Mouse (Mus musculus): ENCODE measurements around the gene Grin2d.
A peak's percentile ranks its signal among the peaks of the same experiment; 100 is the strongest.

The Grin2d gene

GRCm38 (mm10) chr7:45853089-45853488 lies 25.1 kb downstream of the Grin2d start:
- DNase-seq: no peak

GRCm38 (mm10) chr7:45850661-45851060 lies 27.5 kb downstream of the Grin2d start:
- DNase-seq: no peak

DNA sequence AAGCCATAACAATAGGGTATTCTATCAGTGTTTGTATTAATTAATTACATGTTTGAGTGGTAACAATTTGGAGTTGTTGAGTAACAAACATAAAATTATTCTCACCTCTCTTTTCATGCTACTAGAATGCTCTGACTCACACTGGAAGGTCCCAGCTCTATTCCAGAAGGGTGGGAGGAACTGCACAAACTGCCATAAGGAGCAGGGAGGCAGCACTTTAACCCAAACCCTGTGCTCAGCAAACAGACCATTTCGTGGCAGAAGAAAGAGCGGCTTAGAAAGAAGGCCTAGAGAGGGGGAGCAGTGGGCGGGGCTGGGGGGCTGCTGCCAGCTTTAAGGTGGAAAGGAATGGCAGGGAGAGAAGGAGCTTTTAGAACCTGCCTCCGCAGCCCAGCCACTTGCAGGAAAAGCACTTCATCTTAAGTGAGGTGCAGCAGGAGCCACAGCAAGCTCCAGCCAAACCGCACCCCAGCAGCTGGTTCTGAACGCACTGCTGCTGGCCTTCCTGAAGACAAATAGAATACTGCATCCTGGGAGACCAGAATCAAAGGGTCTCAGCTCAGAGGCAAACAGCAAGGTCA lies 29.6 kb downstream of the Grin2d start:
- no peak for DNase-seq

DNA sequence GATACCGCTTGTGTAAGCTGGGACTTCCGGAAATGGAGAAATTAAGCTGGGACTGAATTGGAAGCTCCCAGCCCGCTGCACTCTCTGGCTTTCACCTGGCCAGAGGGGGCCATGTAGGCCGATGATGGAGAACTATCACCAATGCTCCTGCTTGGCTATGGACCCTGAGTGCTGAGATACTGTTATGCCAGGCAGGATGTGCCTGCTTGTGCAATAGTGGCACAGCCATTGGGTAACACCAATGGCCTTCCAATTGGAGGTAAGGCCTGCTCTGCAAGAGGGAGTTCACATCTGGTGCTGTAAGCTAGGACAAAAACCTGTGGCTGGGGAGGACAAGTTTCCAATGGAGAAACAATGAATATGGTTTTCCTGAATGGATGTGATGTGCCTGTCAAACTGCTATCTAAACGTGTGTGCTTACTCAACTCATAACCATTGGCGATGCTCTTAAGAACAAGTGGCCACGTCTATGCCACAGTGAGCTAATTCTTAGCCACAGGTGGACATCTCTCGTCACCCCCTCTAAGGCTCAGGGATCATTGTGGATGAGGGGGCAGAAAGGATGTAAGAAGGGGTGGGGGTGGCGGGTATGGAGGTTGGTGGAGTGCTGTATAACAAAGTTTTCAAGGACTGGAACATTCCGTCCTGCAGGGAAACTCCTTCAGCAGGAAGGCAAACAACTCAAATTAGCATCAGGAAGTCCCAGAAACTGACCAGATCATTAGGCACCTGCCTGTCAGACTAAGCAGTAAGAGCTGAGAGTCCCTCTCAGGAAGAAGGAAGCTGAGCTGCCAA lies 35.0 kb downstream of the Grin2d start:
- no peak for DNase-seq

DNA sequence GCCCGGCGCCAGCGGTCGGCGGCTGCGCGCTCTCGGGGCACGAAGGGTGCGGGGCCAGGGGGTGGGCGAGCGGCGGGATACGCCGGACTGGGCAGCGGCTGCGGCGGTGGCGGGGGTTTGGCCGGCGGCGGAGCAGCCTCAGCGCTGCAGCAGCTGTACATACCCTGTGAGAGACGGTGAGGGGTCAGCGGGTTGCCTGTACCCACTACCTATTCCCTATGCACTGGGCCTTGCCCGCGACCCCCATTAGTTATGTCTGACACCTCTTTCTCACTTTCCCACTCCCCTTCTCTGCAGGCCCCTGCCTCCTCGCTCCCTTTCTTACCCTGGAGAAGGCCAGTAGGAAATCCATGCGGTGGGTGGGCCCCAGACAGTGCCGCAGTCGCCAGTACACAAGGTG lies 44.3 kb downstream of the Grin2d start:
- no peak for DNase-seq

- no peak for DNase-seq
Observed at GRCm38 (mm10) chr7:45833148-45833790, 44.9 kb downstream of the Grin2d start.

DNA sequence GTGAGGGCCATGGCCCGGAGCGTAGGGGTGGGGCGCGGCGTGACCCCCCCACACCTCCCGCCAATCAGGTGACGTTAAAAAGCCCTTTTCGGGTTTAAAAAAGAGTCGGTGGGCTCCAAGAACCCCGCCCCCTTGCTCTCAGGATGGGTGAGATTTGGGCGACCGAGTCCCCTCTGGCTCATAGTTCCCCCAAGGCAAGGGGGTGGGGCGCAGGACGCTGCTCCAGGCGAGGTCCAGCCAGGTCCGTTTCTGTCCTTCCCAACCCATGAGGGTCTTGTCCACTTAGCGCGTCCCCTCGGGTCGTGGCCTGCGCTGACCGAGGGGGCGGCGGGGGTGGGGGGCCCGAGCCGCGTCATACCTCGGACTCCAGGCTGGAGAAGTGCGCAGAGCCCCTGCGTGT lies 45.8 kb downstream of the Grin2d start:
- no peak for DNase-seq

GRCm38 (mm10) chr7:45831128-45831525 lies 47.1 kb downstream of the Grin2d start:
- no peak for DNase-seq

DNA sequence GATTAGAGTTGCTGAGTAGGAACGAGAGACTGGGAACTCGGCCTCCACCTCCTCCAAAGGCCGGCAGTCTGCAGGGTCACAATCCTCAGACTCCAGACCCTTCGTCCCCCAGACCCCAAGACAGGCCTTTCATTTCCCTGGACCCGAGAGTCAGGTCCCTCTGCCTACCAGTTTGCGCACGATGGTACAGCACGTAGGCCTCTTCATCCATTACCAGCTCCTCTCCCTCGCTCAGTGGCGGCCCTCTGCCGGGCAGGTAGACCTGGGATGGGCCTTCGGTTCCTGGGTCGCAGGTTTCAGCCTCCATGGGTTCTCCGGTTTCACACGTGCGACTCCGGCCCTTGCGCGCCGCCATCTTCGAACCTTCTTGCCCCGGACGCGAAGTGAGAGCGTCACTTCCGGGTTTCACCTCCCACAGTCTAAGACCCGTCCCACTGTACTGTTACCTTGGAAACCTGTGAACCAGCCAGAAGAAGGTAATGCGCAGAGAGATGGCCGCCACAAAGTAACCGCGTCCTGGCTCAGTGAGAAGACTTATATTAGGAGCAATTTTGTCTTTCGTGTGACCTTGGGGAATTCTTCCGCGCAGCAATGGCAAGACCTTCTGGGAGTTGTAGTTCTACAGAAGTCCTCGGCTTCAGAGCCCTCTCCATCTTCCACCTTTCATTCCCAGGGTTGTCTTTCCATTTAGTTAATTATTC lies 47.6 kb downstream of the Grin2d start, which contains the start of gene Grwd1:
Gene Grwd1 (minus strand): TSS at position 518 of the 701 bp plus-strand sequence.
- DNase-seq: peak; percentile 86 to 89

DNA sequence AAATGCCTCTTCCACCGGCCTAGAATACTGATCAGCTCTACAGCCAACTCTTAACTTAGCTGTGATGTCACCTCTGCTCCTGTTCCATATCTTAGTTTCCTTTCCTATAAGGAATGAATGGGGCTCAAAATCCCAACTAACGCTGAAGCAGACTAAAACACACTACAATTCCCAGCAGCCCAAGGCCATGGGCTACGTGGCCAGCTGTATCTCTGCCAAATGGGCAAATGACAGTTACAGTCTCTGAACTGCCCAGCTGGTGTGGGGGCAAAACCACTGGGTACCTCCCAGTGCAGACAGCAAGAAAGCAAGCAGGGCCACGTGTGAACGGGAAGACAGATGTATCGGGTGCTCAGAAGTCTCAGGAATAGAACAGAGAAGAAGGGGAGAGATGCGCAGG lies 51.5 kb downstream of the Grin2d start:
- peak; percentile 9 to 35 for DNase-seq

DNA sequence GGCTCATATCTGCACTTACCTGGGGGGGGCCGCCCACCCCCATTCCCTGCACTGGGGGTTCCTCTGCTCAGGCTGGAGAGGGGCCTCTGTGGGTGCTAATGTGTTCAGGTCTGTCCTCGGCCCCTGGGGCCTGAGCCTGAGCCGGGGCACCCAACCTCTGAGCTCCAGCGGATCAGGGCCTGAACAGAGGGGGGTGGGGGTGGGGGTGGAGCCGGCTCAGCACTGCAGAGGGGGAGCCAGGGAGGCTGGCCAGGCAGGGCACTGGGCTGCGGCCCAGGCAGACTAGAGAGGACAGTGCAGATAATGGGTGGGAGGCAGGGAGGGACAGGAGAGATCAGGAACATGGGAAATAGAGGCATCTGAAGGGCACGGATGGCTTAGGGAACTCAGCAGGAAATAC lies 53.6 kb downstream of the Grin2d start, which contains the start of gene Kcnj14:
Gene Kcnj14 (minus strand): TSS at position 185 of the 400 bp plus-strand sequence.
- DNase-seq: no peak

- no peak for DNase-seq
Observed at GRCm38 (mm10) chr7:45820913-45821312, 57.3 kb downstream of the Grin2d start.

DNA sequence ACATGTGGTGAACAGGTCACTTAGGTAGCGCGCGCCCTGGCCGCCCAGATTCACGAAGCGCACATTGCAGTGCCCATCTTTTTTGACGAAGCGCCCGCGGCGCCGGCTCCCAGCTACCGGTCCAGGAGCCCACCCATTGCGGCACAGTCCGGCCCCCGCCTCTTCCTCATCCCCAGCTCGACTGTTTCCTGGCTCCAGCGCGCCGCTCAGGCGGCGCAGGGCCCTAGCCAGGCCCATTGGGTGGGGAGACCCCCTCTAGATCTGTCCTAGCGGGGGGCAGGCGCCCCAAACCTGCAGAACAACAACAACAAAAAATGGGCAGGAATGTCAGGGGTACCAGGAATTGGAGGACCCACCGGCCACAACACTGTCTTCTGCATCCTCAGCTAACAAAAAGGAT lies 58.3 kb downstream of the Grin2d start:
- no peak for DNase-seq

- peak in 1 of 2 experiments; percentile 5 for DNase-seq
Observed at GRCm38 (mm10) chr7:45815984-45816351, 62.2 kb downstream of the Grin2d start.

- DNase-seq: peak; percentile 32 to 45
Observed at GRCm38 (mm10) chr7:45815323-45815983, 62.7 kb downstream of the Grin2d start.

DNA sequence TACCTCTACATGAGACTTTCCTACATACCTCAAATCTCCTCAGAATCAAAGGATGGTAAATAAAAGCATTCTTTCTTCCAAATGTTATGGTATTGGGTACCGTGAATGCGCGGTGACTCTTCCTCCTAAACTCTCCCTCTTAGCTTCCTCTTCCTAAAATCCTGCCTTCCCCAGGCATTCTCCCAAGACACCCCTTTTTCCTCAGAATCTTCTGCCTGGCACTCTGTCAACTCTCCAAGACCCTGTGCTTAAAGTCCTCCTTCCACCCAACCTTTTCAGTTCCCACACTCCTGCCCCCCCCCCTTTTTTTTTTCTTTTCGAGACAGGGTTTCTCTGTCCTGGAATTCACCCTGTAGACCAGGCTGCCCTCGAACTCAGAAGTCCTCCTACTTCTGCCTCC lies 63.3 kb downstream of the Grin2d start:
- DNase-seq: peak; percentile 43 to 55

DNA sequence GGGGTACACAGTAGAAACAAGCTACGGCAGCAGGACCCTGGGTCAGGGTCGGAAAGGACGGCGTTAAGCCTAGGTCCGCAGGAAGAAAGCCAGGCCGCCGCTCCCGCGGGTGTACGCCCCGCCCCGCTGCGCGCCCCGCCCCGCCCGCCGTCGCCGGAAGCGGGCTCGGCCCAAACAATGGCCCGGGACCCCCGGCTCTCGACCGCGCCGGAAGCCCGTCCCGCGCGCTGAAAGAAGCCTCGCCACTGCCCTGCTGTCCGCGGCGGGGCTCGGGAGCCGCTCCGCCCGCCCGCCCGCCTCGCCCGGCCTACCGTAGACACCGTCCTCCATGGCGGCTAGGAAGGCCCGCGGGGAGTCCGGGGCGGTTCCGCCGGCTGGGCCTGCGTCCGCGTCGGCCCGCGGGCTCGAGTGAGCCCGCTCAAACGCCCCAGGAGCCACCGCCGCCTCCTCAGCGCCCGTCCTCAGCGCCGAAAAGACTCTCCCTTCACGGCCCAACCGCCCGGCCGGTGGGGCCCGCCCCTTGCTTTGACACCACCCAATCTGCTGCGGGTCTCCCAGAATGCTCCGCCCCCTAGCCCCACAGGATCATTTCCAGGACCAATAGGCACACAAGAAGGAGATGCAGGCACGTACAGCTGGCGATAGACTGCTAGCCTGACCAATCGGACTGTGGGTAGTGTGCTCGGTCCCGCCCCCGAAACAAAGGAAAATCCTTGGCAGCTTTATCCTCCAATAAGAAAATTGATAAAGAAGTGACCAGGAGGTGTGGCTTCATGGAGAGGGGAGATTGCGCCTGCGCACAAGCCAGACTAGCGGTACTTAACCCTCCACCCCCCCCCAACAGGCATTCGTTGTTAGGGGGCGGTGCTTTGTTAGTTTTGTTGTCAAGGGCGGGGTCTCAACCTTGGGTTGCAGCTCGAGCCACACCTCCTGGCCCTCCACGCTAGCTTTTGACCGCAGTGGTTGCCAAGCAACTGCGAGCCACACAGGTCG lies 64.1 kb downstream of the Grin2d start, which contains the start of gene Cyth2:
Gene Cyth2 (minus strand): TSS at position 795 of the 993 bp plus-strand sequence.
- DNase-seq: peak; percentile 99 to 100

DNA sequence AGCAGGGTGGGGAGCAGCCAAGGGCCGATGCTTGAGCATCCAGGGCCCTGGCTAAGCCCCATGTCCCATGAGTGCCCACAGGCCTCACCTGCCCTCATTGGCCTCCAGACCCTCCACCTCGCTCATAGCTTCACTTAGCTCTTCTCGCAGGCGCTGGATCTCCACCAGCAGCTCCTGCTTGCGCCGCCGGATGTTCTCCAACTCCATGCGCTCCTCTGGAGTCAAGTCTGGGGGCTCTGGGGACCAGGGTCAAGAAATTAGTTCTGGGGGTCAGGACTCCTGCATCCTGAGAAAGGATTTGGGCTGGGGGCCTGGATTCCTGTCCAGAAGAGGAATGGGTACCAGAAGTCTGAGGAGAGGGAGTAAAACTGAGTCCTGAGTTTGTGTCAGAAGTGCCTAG lies 65.3 kb downstream of the Grin2d start:
- peak; percentile 19 to 26 for DNase-seq

DNA sequence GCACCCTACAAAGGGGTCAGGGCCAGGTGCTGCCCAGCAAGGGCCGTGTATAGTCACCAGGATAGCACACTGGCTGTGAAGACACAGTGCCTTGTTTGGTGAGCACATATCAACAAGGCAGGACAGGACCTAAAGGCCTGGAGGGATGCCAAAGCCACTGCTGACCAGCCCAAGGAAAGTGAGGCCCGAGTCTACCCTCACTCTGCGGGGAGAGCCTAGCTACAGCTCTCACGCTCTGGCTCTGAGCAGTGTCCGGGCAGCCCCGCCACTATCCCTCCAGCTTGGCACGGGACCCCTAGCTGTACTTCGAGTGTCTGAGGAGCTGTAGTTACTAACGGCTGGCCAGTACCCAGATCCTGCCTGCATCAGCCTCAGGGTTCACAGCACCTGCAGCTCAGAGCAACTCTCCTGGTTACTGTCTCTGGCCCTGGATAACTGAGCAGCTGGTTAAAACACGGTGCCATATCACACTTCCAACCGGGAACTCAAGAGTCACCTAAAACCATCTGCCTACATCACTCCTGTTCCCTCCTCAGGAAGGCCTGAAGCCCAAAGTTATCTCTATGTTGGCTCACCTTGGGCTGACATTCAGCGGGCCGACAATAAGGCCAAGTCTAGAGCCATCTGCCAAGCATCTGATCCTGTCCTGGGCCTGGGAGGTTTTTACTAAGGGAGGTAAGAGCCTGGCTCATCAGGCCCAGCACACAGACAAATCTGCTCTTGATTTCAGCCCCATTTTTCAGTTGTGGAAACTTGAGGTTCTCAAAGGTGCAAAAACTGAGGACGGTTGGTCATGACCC lies 68.7 kb downstream of the Grin2d start:
- peak; percentile 51 to 59 for DNase-seq

- peak; percentile 30 to 38 for DNase-seq
Observed at GRCm38 (mm10) chr7:45808471-45808870, 69.7 kb downstream of the Grin2d start.
